Mouse (Mus musculus) erythroblast, embryonic 14.5 days (primary cell): ENCODE data around the gene Smug1. TPM values are rescaled to one million over a fixed set of nuclear protein-coding genes. Genes with fewer than 3 reads are reported as not detected.
A peak's percentile ranks its signal among the peaks of the same experiment; 100 is the strongest.

Experiments used
- H3K27me3 ChIP-seq: 2 replicates; pipeline ENCODE4 v1.6.1; 2012; ENCODE audit warnings: inconsistent platforms; ENCODE audit not compliant: control insufficient read depth
- H3K36me3 ChIP-seq: 2 replicates; pipeline ENCODE4 v1.6.1; 2012; ENCODE audit warnings: mild to moderate bottlenecking, inconsistent platforms; ENCODE audit not compliant: control insufficient read depth
- H3K4me1 ChIP-seq: 2 replicates; pipeline ENCODE4 v1.6.1; 2012; ENCODE audit warnings: inconsistent platforms; ENCODE audit not compliant: control insufficient read depth
- H3K4me3 ChIP-seq: replicated peaks from 2 replicates; pipeline ENCODE3; 2012; ENCODE audit warnings: moderate library complexity, mild to moderate bottlenecking, inconsistent platforms
- H3K9me3 ChIP-seq: 2 replicates; pipeline ENCODE4 v1.6.1; 2012; ENCODE audit warnings: low read length, inconsistent platforms, mixed read lengths; ENCODE audit not compliant: control insufficient read depth
- GATA1 ChIP-seq: IDR thresholded peaks from 2 replicates; pipeline ENCODE4 v1.6.1; 2012; ENCODE audit warnings: low read length, inconsistent platforms, mixed read lengths
- TAL1 ChIP-seq: IDR thresholded peaks from 3 replicates; pipeline ENCODE4 v1.6.1; 2012; ENCODE audit warnings: low read length, inconsistent platforms, mixed read lengths
- polyA plus RNA-seq: library from polyadenylated mRNA; stranded (reverse); fragments of >175 nt; gene quantifications from 2 replicates; pipeline ENCODE4 v1.2.3, GENCODE M21; 2012

Smug1 gene
- polyA plus RNA-seq, 1 experiment: 0.19 TPM

DNA sequence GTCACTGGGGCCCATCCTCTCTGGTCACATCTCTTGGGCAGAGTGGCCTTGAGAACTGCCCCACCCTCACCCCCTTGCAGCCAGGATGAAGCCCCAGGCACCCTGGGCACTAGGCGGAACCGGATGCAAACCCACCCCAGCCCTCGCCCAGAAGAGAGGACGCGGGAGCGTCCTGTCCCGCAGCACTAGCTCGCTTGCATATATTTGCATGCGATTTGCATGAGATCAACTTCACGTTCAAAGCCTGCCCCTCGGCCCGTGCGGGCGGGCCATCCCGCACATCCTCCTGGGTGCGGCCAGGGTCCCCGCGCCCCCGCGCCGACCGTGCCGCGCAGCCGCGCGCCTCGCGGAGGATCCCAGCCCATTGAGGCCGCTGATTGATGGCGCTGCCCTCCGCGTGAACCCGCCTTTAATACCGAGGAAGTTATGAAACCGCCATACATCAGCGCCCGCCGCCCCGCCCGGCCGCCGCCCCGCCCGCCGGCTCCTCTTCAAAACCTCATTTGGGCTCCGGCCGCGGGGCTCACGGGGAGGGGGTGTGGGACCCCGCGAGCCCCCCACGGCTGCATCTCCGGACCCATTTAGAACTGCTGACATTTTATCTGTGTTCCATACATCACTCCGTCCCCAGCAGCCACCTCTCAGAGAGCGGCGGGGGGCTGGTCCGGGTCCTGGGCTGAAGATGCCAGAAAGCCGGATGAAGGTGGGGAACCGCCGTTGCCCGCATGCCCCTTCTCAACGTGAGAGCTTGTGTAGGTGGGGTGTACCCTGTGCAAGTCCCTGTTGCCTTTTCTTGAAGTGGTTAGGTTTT is 2.1 kb upstream of the Smug1 start:
- Histone ChIP-seq H3K36me3 (no peaks in the 10 kb centered on the region), H3K4me3 (peak overlapping the region; percentile 44), H3K4me1 (peaks cover 25% of the 10 kb centered on the region), H3K27me3 (peaks cover 86% of the 10 kb centered on the region), H3K9me3 (peaks cover 10% of the 10 kb centered on the region)
- TF ChIP-seq TAL1 (no peak), GATA1 (no peak)

DNA sequence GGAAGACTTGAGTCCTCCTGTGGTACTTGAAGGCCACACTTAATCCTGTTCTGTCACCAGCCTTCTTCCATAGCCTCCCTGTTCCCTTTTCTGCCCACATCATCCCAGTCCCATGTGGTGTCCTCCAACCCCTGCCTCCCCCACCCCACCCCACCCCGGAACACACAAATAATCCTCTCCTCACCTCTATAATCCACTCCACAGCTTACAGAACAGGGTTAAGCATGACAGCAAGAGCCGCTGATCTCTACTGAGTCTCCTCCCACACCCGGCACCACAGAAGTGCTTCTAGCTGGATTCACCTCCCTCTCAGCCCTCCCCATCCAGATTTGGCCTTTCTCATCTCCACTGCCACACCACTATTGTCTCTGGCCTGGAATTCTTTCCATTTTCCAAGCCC is 894 bp upstream of the Smug1 start:
- peaks cover 10% of the 10 kb centered on the region for H3K9me3 ChIP-seq
- H3K4me1 ChIP-seq: peaks cover 35% of the 10 kb centered on the region
- H3K27me3 ChIP-seq: peaks cover 74% of the 10 kb centered on the region
- no peaks in the 10 kb centered on the region for H3K36me3 ChIP-seq
- no peak overlapping the region for H3K4me3 ChIP-seq
- TF ChIP-seq GATA1 (no peak), TAL1 (no peak)

DNA sequence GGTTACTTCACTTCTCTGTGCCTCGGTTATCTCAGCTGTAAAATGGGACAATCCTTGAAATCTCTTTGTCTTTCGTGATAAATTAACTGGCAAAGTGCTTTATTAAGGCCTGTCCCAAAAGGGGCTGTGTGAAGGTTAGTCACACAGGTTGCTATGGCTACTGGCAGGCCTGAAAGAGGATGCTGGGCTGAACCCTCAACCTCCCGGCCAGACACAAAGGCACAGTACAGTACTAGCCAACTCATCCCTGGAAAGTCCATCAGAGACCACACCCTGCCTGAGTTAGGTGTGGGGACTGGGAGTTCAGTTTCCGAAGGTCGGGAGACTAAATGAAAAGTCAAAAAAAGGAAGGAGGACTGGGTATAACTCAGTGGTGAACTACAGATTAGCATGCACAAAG is 968 bp downstream of the Smug1 start:
- H3K4me1 ChIP-seq: peaks cover 43% of the 10 kb centered on the region
- peaks cover 10% of the 10 kb centered on the region for H3K9me3 ChIP-seq
- peaks cover 55% of the 10 kb centered on the region for H3K27me3 ChIP-seq
- no peak overlapping the region for H3K4me3 ChIP-seq
- TF ChIP-seq TAL1: no peak
- TF ChIP-seq GATA1: no peak
- no peaks in the 10 kb centered on the region for H3K36me3 ChIP-seq

DNA sequence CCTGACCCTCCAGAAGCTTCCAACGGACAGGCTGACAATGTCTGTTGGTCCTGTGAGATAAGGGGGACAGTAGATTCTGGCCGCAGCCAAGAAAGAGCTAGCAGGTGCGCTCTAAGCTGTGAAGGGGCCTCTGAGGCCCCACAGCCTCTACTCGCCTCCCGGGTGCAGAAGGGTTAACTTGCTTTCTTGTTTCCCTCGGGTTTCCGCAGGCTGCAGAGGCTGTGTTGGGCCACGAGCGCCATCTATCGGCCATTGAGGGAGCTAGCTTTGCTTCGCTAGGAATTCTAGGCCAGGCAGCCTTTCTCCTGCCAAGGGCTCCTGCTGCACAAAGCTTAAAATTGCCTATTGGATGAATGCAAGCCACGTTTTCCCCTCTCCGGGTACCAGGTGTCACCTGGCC is 1.5 kb downstream of the Smug1 start:
- Histone ChIP-seq H3K4me1 (peaks cover 43% of the 10 kb centered on the region), H3K4me3 (no peak overlapping the region), H3K36me3 (no peaks in the 10 kb centered on the region), H3K27me3 (peaks cover 50% of the 10 kb centered on the region), H3K9me3 (peaks cover 10% of the 10 kb centered on the region)
- TF ChIP-seq TAL1: no peak
- TF ChIP-seq GATA1: no peak

DNA sequence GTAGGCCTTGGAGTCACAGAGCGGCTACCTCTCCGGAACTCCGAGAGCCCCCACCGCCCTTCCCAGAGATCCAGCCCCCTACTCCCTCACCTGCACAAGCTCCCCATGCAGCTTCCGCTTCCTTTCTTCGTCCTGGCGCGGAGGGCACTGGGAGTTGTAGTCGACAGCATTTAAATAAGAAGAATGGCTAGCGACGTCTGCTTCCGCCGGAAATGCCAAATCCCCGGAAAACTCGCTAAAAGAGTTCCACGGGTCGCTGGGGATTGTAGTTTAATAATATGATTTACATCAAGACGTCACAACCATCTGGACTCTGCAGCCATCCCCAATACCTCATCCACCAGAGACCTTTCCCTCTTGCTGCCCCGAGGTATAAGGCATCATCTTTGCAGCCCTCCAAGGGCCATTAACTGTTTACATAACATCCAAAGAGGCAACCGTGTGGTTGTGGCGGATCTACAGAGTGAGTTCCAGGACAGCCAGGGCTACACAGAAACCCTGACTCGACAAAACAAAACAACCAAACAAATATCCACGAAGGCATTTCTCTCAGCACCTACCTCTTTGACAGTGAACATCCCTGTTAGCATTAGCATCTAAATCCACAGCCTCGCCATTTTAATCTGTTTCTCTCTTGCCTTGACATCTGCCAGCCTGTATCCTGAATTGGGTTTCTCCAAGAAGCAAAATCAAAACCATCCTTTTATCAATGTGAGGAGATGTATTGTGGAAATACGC is 3.5 kb downstream of the Smug1 start:
- Histone ChIP-seq H3K9me3 (no peaks in the 10 kb centered on the region), H3K27me3 (peaks cover 30% of the 10 kb centered on the region), H3K4me1 (peaks cover 28% of the 10 kb centered on the region), H3K36me3 (no peaks in the 10 kb centered on the region), H3K4me3 (peak overlapping the region; percentile 75)
- no peak for TF ChIP-seq TAL1

DNA sequence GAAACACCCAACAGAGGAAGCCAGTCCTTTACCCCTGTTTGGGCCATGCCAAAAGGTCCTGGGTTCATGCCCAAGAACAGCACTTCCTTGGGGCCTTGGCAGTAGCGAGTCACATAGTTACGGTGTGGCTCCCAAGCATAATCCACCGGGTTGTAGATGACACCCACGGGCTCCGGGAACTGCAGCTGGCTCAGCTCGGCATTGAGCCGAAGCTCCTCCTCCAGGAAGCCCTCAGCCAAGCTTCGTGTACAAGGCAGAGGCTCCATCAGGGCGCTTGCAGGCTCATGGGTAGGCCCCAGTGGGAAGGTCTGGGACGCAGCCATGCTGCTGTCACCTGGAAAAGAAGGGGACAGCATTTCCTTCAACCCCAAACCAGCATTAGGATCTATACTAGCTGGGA is 9.3 kb downstream of the Smug1 start:
- TF ChIP-seq TAL1: no peak
- TF ChIP-seq GATA1: no peak
- no peaks in the 10 kb centered on the region for H3K27me3 ChIP-seq
- H3K9me3 ChIP-seq: no peaks in the 10 kb centered on the region
- peaks cover 17% of the 10 kb centered on the region for H3K36me3 ChIP-seq
- no peak overlapping the region for H3K4me3 ChIP-seq
- H3K4me1 ChIP-seq: peaks cover 5% of the 10 kb centered on the region

DNA sequence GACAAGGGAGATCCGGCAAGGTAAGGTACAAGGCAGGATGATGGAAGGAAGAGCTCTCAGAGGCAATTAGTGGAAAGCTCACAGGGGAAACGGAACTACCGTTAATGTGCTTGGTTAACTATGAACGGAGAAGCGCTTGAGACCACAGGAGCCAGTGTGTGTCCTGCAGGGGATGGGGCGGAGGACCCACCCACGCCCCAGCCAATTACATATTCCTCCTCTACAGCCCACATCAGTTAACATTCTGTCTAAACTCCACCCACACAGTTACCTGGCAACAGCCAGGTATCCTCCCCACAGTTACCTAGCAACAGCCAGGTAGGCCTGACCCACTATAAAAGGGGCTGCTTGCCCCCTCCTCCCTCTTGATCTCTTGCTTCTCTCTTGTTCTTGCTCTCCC is 10.0 kb downstream of the Smug1 start:
- Histone ChIP-seq H3K9me3 (no peaks in the 10 kb centered on the region), H3K27me3 (no peaks in the 10 kb centered on the region), H3K4me3 (no peak overlapping the region), H3K4me1 (peaks cover 2% of the 10 kb centered on the region), H3K36me3 (peaks cover 17% of the 10 kb centered on the region)
- TF ChIP-seq TAL1: no peak
- no peak for TF ChIP-seq GATA1

DNA sequence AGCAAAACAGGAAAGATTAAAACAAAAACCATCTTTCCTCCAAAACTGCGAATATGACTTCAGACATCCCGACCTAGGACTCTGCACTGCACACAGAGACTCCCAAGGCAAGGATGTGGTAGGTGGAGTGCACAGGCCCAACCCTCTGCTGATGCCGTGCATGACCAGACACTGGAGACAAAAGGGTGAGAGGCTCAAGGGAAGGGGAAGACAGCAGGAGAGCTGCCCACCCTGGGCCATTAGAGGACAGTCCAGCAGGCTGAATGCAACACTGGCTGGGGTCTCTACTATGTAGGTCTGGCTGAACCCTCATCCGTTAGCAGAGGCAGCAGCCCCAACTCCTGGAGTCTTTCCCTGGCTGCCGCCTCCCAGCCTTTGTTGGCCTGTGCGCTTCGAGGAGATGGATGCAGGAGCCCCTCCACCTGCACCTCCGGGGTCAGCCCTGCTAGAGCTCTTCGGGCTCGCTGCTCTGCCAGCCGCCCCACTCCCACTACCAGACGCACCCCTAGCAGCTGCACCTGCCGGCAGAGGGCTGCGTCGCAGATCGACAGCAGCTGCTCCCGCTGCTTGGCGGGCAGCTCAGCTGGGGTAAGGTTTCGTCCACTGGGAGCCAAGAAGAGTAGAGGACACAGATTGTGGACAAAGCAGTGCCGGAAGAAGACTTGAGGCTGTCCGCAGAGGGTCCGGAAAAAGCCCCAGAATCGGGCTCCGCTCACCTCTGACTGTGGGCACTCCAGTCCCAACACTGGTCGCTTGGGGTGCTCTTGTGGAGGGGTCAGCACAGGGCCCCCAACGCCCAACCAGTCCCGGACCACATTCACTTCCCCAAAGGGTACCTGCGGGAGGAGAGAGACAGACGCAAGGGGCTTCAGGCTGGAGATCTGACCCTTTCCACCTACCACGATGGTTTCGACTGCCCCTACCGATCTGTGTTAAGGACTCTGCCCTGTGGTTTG is 11.2 kb downstream of the Smug1 start:
- no peak for TF ChIP-seq TAL1
- no peak for TF ChIP-seq GATA1
- Histone ChIP-seq H3K9me3 (no peaks in the 10 kb centered on the region), H3K27me3 (no peaks in the 10 kb centered on the region; the same call in 1 of the 2 replicates), H3K4me1 (no peaks in the 10 kb centered on the region), H3K4me3 (no peak overlapping the region), H3K36me3 (peaks cover 17% of the 10 kb centered on the region)
